Mouse (Mus musculus) cerebellum, adult 11-12 months (tissue): ENCODE measurements around the gene Ssu72.

Experiments used
- DNase-seq: peaks from one replicate; pipeline ENCODE4 v3.0.0; 2022

The Ssu72 gene

GRCm38 (mm10) chr4:155703425-155703929 lies 1.1 kb upstream of the Ssu72 start:
- no peak for DNase-seq

GRCm38 (mm10) chr4:155705592-155705929 lies 961 bp downstream of the Ssu72 start:
- no peak for DNase-seq

- DNase-seq = no peak
Observed at GRCm38 (mm10) chr4:155708582-155708981, 4.0 kb downstream of the Ssu72 start.

- DNase-seq = no peak
Observed at GRCm38 (mm10) chr4:155708988-155709387, 4.4 kb downstream of the Ssu72 start.

GRCm38 (mm10) chr4:155710521-155711252 lies 6.1 kb downstream of the Ssu72 start:
- peak; percentile 69 for DNase-seq

- peak; percentile 66 for DNase-seq
Observed at GRCm38 (mm10) chr4:155721668-155722083, 17.1 kb downstream of the Ssu72 start.

- no peak for DNase-seq
Observed at GRCm38 (mm10) chr4:155727993-155728392, 23.4 kb downstream of the Ssu72 start.

- no peak for DNase-seq
Observed at GRCm38 (mm10) chr4:155733267-155733666, 28.7 kb downstream of the Ssu72 start.

GRCm38 (mm10) chr4:155734350-155734941 lies 29.8 kb downstream of the Ssu72 start, which contains the start of gene Tmem240:
Gene Tmem240 (plus strand): TSS chr4:155734800.
- peak; percentile 98 for DNase-seq

- peak; percentile 88 for DNase-seq
Observed at GRCm38 (mm10) chr4:155734951-155735702, 30.5 kb downstream of the Ssu72 start.

GRCm38 (mm10) chr4:155735788-155736187 lies 31.2 kb downstream of the Ssu72 start:
- no peak for DNase-seq

- peak; percentile 54 for DNase-seq
Observed at GRCm38 (mm10) chr4:155736421-155736820, 31.8 kb downstream of the Ssu72 start.

GRCm38 (mm10) chr4:155738262-155738661 lies 33.7 kb downstream of the Ssu72 start:
- DNase-seq = no peak

- peak; percentile 69 for DNase-seq
Observed at GRCm38 (mm10) chr4:155739152-155739551, 34.6 kb downstream of the Ssu72 start.

GRCm38 (mm10) chr4:155739741-155740636 lies 35.4 kb downstream of the Ssu72 start:
- DNase-seq = peak; percentile 87

GRCm38 (mm10) chr4:155740681-155741080 lies 36.1 kb downstream of the Ssu72 start:
- peak; percentile 49 for DNase-seq

GRCm38 (mm10) chr4:155742684-155743083 lies 38.1 kb downstream of the Ssu72 start:
- no peak for DNase-seq

- peak; percentile 70 for DNase-seq
Observed at GRCm38 (mm10) chr4:155744474-155744873, 39.9 kb downstream of the Ssu72 start.

- DNase-seq = no peak
Observed at GRCm38 (mm10) chr4:155745136-155745535, 40.5 kb downstream of the Ssu72 start.

GRCm38 (mm10) chr4:155746036-155746548 lies 41.5 kb downstream of the Ssu72 start:
- peak; percentile 88 for DNase-seq

- peak; percentile 76 for DNase-seq
Observed at GRCm38 (mm10) chr4:155746575-155747490, 42.2 kb downstream of the Ssu72 start.
